Mouse (Mus musculus) ES-Bruce4 (cell line): ENCODE measurements around the gene Skor1.

ENCODE experiments used
- CTCF ChIP-seq: IDR thresholded peaks from one replicate; pipeline ENCODE4 v1.8.1; 2011; ENCODE audit warnings: low read depth, low read length
- POLR2A ChIP-seq: IDR thresholded peaks from one replicate; pipeline ENCODE4 v1.8.1; 2011; ENCODE audit warnings: low read length; ENCODE audit not compliant: insufficient read depth

- TF ChIP-seq CTCF (no peak), POLR2A (no peak)
Observed at GRCm38 (mm10) chr9:63098887-63099286, 49.9 kb downstream of the Skor1 start.
